Mouse (Mus musculus): Measurements from ENCODE around the gene Gm20388. TPM values are rescaled to one million over a fixed set of nuclear protein-coding genes. Genes with fewer than 3 reads are reported as not detected.

Gm20388 gene
- total RNA-seq, 2 experiments from 2014 or later: 1.3 to 8.5 TPM

DNA sequence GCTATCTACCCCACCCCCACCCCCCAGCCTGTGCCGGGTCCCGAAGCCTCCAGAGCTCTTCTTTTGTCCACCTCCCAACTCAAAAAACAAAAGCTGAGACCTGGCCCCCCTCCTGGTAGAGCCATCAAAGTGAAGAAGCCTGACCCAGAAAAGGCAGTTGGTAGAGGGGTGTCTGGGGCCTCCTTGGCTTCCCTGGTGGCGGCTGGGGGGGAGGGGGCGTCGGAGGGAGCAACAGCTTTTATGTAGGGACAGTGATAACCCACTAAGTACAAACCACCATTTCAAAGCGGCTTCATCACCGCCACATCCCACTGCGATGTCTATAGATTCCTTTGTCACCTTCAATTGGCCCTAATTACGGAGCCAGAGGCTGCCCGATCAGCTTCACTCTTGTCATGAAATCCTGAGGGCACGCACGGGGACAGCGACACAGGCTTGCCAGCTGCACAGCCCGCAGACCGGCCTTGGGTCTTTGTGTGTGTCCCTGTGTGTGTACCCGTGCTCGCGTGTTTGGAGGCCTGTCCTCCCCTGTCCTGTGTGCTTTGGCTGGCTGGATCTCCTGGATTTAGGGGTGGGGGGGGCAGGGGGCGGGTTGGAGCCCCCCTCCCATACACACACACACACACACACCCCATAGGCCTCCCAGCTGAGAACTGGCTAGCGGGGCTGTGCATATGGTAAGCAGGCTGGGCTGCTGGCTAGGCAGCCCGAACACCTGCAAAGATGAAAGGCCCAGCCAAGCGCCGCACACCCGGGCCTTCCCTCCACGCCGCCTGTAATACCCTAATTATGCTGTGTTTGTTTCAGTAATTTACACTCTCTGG, 603.2 kb downstream of the Gm20388 start:
- DNase-seq (ENCODE audit: low spot score in 2 of 2): no peak

DNA sequence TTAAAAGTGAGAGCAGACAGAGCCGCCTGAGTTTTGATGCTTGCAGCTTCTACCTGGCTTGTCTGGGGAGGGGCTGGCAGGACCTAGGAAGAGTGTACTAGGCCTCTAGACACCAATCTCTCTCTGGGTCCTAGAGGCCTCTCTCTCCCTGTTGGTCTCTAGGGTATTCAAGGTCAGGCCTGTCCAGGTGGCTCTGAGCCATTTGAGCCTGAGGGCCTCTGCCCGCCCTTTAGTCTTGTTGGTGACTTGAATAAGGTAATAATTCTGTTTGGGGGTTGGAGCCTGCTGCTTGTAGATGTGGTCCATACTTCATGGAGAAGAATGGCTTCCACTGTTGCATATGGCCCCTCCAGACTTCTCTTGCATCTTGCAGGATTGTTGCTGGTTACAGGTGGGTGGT, 604.6 kb downstream of the Gm20388 start:
- DNase-seq (ENCODE audit: low spot score in 2 of 2): no peak

DNA sequence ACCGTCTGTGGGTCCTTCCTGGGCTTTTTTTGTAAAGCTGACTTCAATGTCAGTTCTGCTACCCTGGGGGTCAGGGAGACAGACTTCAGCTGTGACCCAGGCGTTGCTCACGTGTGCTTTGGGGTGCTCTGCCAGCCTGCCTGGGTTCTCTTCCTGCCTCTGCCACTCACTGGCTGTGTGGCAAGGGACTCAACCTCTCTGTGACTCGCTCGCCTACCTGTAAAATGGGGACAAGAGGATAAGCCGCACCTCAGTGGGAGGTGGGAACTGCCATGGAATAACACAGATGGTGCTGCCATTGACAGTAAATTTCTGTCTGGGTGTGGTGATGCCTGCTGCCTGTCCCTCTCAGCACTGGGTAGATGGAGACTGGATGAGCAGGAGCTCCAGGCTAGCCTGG, 605.0 kb downstream of the Gm20388 start:
- no peak for DNase-seq (ENCODE audit: low spot score in 2 of 2)

DNA sequence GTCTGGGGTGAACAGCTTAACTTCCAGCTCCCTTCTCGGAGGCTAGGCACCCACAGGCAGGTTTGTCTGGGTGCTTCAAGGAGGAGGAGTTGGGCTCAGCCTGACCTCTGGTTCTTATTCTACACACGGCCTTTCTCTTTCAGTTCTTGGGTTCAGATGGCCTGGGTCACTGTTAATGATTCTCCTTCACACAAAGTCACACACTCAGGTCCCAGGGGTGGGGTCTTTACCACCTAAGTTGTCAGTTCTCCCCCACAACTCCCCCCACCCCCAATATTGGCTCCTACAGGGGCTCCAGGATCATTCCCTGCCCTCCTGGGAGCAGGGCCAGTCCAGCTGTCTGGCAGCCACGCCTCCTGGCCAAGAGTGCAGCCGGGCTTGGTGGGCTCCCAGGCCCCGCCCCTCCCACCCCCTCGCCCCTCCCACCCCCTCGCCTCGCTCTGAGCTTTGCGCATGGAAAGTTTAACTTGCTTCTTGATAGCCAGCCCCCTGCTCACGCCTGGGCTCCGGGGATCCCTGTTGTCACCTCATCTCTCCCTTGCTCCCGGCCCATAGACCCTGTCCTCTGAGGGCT, 605.6 kb downstream of the Gm20388 start:
- no peak for DNase-seq (ENCODE audit: low spot score in 2 of 2)

DNA sequence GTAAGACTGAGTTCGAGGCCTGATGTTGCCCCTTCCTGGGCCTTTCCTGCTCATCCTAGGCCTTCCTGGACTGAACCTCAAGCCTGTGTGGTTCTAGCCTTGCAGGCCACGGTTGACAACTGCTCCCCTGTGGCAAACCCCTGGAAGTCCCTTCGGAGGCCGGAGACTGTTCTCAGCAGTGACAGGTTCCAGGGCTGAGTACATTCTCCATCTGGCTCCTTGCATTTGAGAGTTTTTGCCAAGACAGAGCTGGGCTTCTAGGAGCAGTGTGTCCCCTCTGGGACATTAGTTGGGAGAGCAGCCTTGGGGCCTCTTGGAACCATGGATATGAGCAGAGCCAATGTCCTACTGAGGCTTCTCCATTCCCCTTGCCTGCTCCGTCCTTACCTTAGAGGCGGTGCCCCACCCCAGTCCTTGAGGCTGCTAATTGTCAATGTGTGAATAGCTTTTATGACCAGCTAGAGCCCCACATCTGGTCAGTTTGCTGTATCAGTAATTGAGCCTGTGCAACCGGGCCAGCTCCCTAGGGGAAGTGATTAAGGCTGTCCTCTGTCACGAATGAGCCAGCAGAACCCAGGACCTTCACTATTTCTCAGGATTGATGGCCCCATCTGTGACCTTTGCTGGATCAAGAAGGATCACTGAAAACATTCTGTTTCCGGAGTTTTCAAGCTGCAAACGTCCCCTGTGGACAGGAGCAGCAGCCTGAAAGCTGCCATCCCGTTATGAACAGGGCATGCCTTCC, 607.2 kb downstream of the Gm20388 start:
- no peak for DNase-seq (ENCODE audit: low spot score in 2 of 2)

DNA sequence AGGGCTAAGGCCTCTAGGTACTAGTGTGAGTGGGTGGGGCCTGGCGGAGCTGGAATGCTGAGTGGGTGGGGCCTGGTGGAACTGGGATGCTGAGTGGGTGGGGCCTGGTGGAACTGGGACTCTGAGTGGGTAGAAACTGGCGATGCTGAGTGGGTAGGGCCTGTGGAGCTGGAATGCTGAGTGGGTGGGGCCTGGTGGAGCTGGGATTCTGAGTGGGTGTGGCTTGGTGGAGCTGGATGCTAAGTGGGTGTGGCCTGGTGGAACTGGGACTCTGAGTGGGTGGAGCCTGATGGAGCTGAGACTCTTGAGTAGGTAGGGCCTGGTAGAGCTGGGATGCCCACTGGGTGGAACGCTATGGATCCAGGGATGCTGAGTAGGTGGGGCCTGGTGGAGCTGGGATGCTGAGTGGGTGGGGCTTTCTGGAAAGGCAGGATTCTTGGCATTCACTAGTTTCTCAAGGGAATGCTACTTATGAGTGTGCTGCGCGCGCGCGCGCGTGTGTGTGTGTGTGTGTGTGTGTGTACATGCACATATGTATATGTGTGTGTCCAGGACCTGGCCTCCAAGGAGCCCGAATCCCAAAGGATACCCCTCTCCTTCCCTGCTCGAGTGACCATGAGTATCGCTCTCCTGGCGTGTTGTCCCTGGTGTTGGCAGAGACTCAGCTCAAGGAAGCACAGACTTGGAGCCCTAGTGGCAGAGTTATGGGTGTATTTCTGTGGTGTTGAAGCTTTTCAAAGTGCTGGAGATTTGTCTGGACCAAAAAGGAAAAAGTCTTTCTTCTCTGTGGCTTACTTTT, 608.3 kb downstream of the Gm20388 start:
- DNase-seq (ENCODE audit: low spot score in 2 of 2): no peak

DNA sequence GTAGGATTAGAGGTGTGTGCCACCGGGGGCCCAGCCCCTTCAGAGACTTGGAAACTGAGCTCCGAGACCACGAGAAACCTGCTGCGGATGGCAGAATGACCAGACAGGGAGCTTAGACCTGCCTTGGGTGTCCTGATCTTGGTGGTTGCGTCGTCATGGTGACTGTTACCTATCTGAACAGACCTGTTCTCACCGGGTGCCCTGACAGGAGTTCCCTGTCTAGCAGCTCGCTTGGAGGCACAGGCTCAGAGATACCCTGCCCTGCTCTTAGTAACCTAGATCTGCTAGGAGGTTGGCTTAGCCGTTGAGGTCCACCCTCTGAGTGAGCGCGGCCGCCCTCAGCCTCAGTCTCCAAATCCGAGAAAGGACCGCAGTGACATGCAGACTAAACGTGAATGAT, 609.6 kb downstream of the Gm20388 start:
- no peak for DNase-seq (ENCODE audit: low spot score in 2 of 2)

DNA sequence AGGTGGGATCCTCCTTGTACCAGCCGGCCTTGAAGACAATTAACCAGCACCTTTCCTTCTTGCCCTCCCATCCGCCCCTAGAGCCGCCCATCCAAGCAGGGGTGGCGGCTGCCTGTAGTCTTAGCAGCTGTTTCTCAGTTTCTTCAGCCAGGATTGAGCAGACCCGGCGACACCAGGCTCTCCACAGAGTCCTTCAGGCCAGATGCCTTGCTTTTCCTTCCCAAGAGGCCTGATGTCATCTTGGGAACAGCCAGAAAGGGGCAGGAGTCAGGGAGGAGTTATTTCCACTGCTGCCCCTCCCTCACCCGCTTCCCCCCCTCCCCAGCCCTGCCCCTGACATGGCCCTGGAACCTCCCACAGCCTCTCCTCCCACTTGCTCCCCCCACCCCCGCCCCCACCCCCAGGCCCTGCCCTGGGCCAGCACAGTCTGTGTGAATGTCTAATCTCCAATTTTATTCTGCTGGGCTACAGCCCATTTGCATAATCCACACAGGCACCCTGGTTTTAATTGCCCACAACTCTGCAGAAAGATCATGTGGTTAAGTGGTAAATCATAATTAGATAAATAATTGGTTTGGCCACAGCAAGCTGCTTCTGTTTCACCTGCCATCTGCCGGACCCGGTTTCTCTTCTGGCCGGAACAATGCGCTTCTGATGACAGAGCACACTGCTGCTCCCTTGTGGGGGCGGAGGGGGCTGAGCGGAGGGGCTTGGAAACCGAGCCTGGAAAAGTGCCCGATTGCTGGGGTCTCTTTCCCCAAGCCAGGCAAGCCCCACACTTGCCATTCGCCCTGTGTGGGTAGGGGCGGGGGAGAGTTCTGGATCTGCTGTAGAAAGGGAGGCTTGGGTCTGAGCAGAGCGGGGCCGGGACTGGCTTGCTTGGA, 610.3 kb downstream of the Gm20388 start:
- DNase-seq (ENCODE audit: low spot score in 2 of 2): no peak

DNA sequence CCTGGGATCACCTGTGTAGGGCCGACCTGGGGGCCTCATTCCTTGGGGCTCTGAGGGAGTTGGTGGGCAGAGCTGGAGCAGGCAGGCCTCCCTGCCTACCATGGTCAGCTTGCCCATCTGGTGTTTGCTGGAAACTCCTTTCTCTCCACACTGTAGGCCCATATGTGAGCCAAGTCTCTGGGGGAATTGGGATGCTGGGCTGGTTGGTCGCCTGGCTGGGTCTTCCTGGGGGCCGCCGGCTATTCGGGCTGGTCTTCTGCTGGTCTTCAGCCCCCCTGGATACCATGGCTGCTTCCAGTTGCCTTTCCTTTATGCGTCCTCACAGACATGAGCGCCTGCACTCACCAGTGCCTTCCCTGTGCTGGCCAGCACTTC, 610.9 kb downstream of the Gm20388 start:
- DNase-seq (ENCODE audit: low spot score in 2 of 2): no peak

DNA sequence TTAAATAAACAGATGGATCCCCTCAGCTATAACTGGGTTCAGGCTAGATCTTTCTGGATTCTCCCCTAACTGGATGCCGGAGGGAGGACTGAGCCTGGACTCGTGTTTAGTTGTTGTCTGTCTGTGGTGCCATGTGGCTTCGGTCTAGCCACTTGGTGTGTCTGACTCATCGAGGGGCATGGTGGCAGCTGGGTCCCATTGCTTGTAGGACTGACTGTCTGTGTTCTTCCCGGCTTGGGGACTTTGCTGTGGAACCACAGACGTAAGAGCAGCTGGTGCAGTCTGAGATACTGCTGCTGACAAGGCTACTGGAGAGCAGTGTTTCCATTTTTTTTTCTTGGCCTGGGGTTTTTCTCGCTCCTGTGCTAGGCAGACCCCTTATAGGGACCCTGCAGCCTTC, 613.0 kb downstream of the Gm20388 start:
- DNase-seq (ENCODE audit: low spot score in 2 of 2): no peak

DNA sequence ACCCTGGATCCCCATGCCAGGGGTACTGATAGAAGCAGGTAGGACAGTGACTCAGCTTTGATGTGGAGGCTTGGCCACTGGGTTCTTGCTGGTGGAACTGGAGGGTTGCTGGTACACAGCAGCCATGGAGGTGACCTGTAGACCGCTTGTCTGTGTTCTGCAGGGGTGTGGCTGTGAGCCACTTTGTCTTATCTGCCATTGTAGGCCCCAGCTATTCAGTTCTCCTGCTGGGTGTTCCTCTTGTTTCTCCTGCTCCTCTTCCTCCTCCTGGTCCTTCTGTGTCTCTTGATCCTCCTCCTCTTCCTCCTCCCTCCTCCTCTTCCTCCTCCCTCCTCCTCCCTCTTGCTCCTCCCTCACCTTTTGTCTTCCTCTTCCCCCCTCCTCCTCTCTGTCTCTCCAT, 614.5 kb downstream of the Gm20388 start:
- no peak for DNase-seq (ENCODE audit: low spot score in 2 of 2)

DNA sequence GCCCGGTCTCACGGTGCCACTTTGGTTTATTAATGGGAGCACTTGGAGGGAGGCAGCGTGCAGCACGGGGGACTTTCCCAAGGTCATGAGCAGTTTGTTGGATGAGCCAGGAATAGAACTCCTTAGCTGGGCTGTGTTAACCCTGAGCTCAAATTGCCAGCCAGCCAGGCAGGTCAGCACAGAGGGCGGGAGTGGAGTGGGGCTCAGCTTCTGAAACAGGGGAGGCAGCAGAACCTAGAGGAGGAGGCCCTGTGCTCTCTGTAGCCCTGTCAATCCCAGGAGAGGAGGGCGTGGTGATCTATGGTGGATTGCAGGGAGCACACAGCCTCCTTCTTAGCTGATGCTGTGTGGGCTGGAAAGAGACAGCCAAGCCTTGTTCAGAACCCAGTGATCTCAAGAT, 615.2 kb downstream of the Gm20388 start:
- no peak for DNase-seq (ENCODE audit: low spot score in 2 of 2)

DNA sequence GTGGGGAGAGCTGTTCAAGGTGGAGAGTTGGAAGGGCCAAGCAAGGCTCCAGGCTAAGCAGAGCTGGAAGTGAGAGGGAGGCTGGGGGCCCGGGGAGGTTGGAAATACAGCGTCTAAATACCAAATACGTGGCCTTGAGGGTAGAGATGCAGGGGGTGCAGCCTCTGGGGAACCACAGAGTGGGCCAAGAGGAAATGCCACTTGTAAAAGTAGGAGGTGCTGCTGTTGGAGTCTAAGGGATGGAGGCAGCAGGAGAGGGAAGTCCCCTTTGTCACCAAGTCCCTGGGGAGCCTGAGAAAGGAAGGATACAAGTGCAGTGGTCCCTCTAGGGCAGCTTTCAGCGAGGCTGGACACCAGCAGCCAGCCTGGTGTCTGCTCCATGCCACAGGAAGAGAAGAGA, 615.9 kb downstream of the Gm20388 start:
- DNase-seq (ENCODE audit: low spot score in 2 of 2): no peak

DNA sequence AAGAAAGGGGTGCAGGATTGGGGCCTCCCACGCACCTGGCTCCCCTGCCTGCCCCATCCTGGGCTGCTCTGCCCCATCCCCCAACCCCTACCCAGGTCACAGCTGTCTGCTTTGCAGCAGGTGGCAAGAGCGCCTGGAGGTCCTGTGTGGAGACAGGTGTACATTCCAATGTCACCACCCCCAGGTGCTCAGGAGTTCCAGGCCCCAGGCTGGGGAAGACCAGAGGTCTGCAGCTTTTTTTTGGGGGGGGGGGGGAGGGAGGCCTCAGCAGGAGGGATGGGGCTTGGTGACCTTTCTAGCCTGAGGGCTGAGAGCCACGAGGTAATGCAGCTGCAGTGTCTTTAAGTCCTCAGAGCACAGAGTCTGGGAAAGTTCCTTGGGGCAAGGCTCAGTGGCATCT, 617.7 kb downstream of the Gm20388 start:
- no peak for DNase-seq (ENCODE audit: low spot score in 2 of 2)

DNA sequence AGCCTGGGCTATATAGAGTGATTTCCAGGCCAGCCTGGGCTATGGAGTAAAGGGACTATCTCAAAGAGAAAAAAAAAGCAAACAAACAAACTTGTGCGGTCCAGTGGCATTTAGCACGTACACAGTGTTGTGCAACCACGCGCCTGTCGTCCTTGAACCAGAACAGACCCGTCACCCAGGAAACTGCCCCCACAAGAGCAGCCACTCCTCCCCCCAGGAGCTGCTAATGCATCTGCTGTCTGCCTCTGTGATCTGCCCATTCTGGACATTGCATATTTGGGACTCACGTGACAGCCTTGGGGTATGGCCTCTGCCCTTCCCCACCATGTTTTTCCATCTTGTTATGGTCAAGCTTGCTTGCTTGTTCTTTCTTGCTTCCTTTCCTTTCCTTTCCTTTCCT, 618.6 kb downstream of the Gm20388 start:
- DNase-seq (ENCODE audit: low spot score in 2 of 2): no peak

DNA sequence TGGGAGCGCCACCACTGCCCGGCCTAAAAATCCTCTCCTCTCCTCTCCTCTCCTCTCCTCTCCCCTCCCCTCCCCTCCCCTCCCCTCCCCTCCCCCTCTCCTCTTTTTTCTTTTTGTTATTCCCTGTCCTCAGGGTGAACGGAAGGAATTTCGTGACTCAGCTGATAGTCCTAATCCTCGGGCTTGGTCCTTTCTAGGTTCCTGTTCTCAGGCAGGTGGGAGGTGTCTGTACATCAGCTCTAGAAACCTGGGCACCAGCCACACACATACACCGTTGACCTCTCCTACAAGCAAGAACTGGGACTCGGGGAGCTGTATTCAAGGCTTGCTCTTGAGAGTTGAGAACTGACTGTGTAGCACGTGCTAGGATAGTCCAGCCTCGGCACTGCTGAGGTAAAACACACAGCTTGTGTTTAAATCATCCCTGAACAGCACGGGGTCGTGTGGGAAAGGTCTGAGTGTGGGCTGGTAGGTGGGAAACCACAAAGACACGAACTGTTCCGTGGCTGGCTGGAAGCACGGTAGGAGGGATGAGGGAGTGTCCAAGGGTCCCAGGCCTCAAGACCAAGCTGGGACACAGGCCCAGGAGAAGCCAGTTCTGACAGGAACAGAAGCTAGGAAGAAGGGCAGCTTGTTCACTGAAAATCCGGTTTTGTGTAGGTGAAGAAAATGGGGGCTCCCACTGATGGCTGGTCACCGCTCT, 620.5 kb downstream of the Gm20388 start:
- DNase-seq (ENCODE audit: low spot score in 2 of 2): no peak

DNA sequence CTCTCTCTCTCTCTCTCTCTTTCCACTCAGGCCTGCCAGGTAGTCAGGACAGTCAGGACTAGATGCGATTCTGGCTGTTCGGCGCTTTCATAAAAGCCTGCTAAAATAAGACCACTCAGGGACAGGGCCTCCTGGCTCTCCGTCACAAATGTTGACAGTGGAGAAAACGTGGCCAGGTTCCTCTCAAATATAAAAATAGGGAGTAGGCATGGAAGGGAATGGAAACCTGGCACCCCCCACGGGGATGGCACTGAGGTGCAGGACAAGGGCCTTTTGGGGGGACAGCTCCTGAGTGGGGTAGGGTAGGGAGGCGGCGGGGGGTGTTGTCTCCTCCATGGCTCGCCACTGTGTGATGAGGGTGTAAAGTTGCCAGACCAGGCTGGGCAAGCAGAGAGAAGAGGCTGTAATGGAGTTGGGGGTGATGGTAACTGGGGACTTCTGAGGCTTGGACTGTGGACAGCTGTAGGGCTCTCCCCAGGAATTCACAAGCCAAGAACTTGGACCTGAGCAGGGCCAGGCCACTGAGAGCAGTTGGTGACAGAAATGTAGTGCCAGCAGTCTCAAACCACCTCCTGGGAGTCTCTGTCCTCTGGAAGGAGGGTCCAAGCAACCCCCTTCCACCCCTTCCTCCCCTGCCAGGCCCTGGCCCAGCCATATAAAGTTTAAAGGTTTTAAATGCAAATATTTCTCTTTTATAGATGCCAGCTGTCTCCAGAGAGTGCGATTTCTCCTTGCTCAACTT, 621.3 kb downstream of the Gm20388 start:
- DNase-seq (ENCODE audit: low spot score in 2 of 2): no peak

DNA sequence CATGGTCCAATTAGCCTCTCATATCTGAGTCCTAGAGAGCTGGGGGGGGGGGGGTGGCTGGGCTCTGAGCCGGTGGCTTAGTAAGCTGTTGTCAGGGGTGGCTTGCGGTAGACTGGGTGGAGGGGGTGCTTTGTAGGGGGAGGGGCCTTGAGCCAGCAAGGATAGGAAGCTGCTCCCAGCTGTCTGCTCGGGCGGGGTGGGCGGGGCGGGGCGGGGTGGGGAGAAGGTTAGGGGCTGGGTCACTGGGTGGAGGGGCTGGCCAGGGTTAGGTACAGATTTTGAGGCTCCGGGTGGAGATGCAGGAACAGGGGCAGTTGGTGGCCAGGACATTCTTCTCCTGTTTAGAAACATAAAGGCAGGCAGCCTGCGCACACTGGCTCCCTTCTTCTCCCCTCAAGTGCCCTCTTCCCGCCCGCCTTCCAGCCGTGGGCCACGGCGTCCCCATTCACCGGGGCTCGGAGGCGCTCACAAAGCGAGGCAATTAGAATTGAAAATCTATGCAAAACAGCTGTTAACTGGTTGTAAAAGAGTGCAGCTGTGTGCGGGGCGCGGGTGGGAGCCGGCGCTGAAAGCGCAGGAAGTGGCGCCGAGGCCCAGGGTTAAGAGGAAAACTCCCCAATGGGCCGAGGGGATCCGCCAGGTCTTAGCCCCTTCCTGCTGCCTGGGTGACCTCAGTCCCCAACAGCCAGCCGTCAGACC, 622.0 kb downstream of the Gm20388 start:
- no peak for DNase-seq (ENCODE audit: low spot score in 2 of 2)

DNA sequence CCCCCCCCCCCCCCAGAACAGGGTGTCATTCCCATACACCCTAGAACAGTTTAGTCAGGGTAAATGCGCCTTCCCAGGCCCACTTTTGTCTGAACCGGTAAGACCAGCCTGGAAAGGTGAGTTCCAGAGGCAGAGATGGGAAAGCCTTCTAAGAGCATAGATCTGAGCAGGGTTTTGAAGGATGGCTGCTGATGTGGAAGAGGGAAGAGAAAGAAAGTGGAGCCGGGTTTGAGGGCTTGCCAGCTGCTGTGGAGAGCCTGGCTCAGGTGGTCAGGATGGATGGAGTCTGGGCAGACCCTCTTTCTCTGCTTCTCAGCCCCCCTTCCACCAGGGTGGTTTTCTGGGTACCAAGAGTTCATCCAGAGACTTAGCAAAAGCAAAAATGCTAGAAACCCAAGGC, 622.7 kb downstream of the Gm20388 start:
- DNase-seq (ENCODE audit: low spot score in 2 of 2): no peak

Data from adrenal gland, adult 18-20 months (tissue).